Mouse (Mus musculus) testis, adult 2 months (tissue): Measurements from ENCODE around the gene Lancl1.

ENCODE experiments used
- CTCF ChIP-seq: fragments of 200-500 bp; IDR thresholded peaks from 2 replicates; pipeline ENCODE4 v1.5.1; 2012; ENCODE audit warnings: low read depth, mild to moderate bottlenecking, inconsistent platforms, low read length, moderate library complexity; ENCODE audit not compliant: control insufficient read depth, insufficient read depth, insufficient replicate concordance
- POLR2A ChIP-seq: fragments of 200-500 bp; IDR thresholded peaks from 2 replicates; pipeline ENCODE4 v1.6.1; 2012; ENCODE audit warnings: low read depth, mild to moderate bottlenecking, inconsistent platforms, low read length, moderate library complexity; ENCODE audit not compliant: control insufficient read depth

DNA sequence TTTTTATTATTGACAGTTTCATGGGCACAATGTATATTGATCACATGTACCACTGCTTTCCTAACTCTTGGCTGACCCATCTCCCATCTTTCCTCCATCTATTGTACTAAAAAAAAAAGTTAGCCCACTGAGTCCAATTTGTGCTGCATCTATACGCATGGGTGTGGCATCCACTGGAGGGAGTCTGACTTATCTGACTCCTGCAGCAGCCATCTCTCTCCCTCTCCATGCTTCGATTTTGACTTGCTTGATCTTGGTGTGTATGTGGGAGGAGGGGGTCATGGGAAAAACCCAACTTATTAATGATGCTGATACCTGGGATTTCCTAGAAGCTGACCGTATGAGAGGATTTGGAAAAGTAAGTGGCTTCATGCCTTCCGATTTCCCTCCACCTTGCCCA lies 40.5 kb downstream of the Lancl1 start:
- TF ChIP-seq POLR2A (no peak), CTCF (no peak)
